Mouse (Mus musculus) T-helper 2 cell (primary cell): Measurements from ENCODE around the gene Vgll4.
"Not testable (repeated sequence)": the region's sequence is repeated elsewhere in the genome, so short reads cannot be mapped to it uniquely, and the experiment has no call there.

Experiments used
- in situ Hi-C: fragments of 300-600 bp; cut with MboI, MseI; formaldehyde crosslinking; loops from one replicate; pipeline ENCODE4 v1.15.1; 2025; ENCODE audit warnings: high pct_unique_total_duplicates

The Vgll4 gene

GRCm38 (mm10) chr6:114900194-114900593, 69.6 kb downstream of the Vgll4 start:
- in situ Hi-C loops = loop anchor here (25.0 kb wide), 1 partner anchor 1288 kb away; the partner anchor contains the start of genes Brk1, Fancd2os and Vhl

- in situ Hi-C loops = loop anchor here (25.0 kb wide), 1 partner anchor 1287 kb away; the partner anchor contains the start of genes Brk1, Fancd2os and Vhl
Measured at GRCm38 (mm10) chr6:114899652-114900051, 70.1 kb downstream of the Vgll4 start.

- in situ Hi-C loops = no loop called here
Measured at GRCm38 (mm10) chr6:114898949-114899348, 70.8 kb downstream of the Vgll4 start.

GRCm38 (mm10) chr6:114896281-114896680, 73.5 kb downstream of the Vgll4 start:
- in situ Hi-C loops = no loop called here

- in situ Hi-C loops = no loop called here
Measured at GRCm38 (mm10) chr6:114895191-114895590, 74.6 kb downstream of the Vgll4 start.

GRCm38 (mm10) chr6:114894548-114895106, 75.2 kb downstream of the Vgll4 start:
- in situ Hi-C loops = no loop called here

- in situ Hi-C loops = no loop called here
Measured at GRCm38 (mm10) chr6:114893427-114894209, 76.2 kb downstream of the Vgll4 start.

- in situ Hi-C loops = no loop called here
Measured at GRCm38 (mm10) chr6:114892363-114892762, 77.4 kb downstream of the Vgll4 start.

- in situ Hi-C loops = no loop called here
Measured at GRCm38 (mm10) chr6:114891771-114892170, 78.0 kb downstream of the Vgll4 start.

- in situ Hi-C loops = no loop called here
Measured at GRCm38 (mm10) chr6:114891272-114891671, 78.5 kb downstream of the Vgll4 start.

- in situ Hi-C loops = no loop called here
Measured at GRCm38 (mm10) chr6:114890411-114891115, 79.2 kb downstream of the Vgll4 start.

GRCm38 (mm10) chr6:114889971-114890370, 79.8 kb downstream of the Vgll4 start:
- in situ Hi-C loops = not testable (repeated sequence)

GRCm38 (mm10) chr6:114888922-114889321, 80.9 kb downstream of the Vgll4 start:
- in situ Hi-C loops = no loop called here

GRCm38 (mm10) chr6:114886504-114887361, 83.1 kb downstream of the Vgll4 start:
- in situ Hi-C loops = no loop called here

- in situ Hi-C loops = no loop called here
Measured at GRCm38 (mm10) chr6:114886012-114886411, 83.8 kb downstream of the Vgll4 start.

- in situ Hi-C loops = no loop called here
Measured at GRCm38 (mm10) chr6:114885129-114885528, 84.7 kb downstream of the Vgll4 start.

GRCm38 (mm10) chr6:114883261-114883740, 86.5 kb downstream of the Vgll4 start:
- in situ Hi-C loops = loop anchor here (5.0 kb wide), 1 partner anchor 39 kb away; no protein-coding TSS in a partner anchor

GRCm38 (mm10) chr6:114882675-114883074, 87.1 kb downstream of the Vgll4 start:
- in situ Hi-C loops = loop anchor here (5.0 kb wide), 1 partner anchor 40 kb away; no protein-coding TSS in a partner anchor

- in situ Hi-C loops = loop anchor here (5.0 kb wide), 1 partner anchor 40 kb away; no protein-coding TSS in a partner anchor
Measured at GRCm38 (mm10) chr6:114882212-114882611, 87.6 kb downstream of the Vgll4 start.

- in situ Hi-C loops = loop anchor here (5.0 kb wide), 1 partner anchor 42 kb away; no protein-coding TSS in a partner anchor
Measured at GRCm38 (mm10) chr6:114880798-114881197, 89.0 kb downstream of the Vgll4 start.
